Mouse (Mus musculus) activated CD4-positive, CD25-positive, alpha-beta regulatory T cell (primary cell): ENCODE data around the gene Slc45a1. TPM values are rescaled to one million over a fixed set of nuclear protein-coding genes. Genes with fewer than 3 reads are reported as not detected.

Experiments
- polyA plus RNA-seq, 2 experiments: library from polyadenylated mRNA; unstranded; fragments of 100-300 nt; shearing (Covaris generic); gene quantifications; one replicate each; pipeline ENCODE4 v1.2.1; 2017

Gene Slc45a1
- polyA plus RNA-seq = under 1 TPM; 0.25 to 0.34 TPM

DNA sequence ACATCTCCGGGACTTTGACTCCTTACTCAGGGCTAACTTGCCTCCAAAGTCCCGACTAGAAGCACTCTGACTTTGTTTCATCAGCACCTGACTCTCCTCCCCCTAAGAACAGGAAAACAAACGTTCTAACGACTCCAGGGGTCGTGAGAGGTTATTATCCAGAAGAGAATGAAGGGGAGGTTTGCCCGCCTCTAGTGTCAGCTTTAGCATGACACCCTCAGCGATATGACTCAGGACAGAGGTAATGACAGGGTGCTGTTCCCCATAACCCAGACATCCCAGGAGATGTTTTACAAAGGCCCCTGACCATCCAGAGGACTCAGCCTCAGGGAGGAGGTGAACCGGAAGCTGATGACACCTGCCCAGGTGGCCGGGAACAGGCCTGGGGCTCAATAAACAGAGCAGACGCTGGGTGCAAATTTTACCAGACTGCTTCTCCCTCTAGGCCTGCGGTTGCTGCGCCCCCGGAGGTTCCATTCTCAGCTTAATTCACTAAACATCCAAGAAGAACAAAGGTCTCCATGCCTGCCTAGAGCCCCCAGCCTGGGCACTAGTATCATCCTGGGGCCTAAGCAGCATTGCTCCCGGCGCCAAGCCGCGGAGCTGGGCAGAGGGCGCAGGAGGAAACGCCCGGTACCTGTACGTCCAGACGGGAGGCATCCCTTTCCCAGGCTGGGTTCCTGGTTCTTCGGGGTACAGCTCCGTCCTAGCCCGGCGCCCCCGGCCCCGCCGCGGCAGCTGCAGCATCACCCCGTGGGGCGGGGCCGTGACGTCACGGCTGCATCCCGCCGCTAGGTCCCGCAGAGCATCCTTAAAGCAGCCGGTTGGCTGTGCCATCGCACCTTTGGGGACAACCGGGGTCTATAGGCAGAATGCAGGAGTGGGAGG, at the start of gene Slc45a1:
Gene Slc45a1, minus strand, starts transcription at position 785 of the 888 bp plus-strand sequence.

Other genes with a start within 250 kb of the Slc45a1 start
- 10 to 100 TPM in 1 of 2 experiments, 1 to 10 TPM in 1; 6.2 to 10.2 TPM for gene Errfi1, start 201.7 kb upstream of the Slc45a1 start, polyA plus RNA-seq